Mouse (Mus musculus): ENCODE measurements at regions not wholly inside any gene's neighbourhood (a gene's known extent, or its start where the extent isn't known, plus 50 kb on each side); places are given as distances from the start of the nearest gene placed in this dataset.

DNA sequence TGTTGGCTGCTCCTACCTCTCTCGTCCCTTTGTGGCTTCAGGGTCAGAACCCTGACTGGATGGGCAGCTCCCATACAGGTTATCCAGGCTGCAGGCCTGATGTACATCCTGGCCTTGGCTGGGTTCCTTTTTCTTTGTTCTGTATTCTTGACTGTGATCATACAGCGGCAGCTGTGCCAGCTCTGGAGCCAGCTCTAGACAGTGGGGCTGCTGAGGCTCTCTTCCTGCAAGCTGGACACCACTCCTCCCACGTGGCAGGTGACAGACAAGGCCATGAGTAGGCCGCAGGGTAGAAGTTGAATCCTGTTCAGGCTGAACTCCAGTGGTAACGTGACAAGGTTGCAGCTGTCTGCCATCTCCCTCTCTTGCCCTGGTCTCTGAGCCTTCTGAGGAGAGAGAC, 71.6 kb upstream of the Nkd1 start:
- no peak for TF ChIP-seq GATA1 (IDR thresholded peaks at IDR 0.05; ENCODE audit: borderline replicate concordance, low read length)
- TF ChIP-seq FLI1 (IDR thresholded peaks at IDR 0.05; ENCODE audit: low read length) = no peak
- peaks cover 79% of the 10 kb centered on the region for H3K27me3 ChIP-seq (replicated peaks)
- no peaks in the 10 kb centered on the region for H3K36me3 ChIP-seq (replicated peaks; ENCODE audit: low read length)
- no peaks in the 10 kb centered on the region for H3K9me3 ChIP-seq
- H3K4me1 ChIP-seq = peaks cover 15% of the 10 kb centered on the region
- H3K4me3 ChIP-seq (replicated peaks) = no peak overlapping the region

DNA sequence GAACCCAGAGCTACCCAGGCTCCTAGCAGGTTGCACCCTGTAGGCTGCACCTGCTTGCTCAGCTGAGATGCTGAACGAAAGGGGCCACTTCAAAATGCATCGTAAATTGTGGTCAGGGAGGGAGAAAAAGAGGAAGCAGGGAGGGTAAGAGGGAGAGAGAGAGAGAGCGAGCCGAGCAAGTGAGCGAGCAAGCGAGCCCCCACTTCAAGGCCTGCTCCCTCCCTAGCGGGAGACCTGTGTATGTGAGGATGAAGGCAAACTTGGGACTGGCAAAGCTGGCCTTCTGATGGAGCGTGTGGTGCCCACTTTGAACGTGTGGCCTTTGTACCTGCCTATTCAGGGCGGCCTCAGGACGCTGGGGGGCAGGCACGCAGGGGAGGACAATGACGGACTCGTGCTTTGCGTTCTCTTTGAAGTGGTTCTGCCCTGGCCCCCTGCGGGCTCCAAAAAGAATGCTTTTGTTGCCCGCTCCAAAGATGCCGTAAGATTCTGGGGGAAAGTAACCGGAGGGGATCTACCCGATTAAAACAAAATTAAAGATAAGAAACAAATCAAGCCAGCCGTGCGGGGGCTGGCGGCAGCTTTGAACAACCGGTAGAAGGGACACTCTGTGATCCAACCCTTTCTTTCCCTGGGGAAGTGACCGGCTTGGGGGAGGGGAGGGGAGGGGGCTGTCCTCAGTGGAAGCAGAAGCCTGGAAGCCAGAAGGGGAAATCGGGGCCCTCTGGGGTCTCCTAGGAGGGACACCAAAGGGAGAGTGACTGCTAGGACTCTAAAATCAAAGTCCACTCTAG, 70.1 kb upstream of the Nkd1 start:
- no peak overlapping the region for H3K4me3 ChIP-seq (replicated peaks)
- H3K4me1 ChIP-seq = peaks cover 25% of the 10 kb centered on the region
- TF ChIP-seq GATA1 (IDR thresholded peaks at IDR 0.05; ENCODE audit: borderline replicate concordance, low read length) = no peak
- TF ChIP-seq FLI1 (IDR thresholded peaks at IDR 0.05; ENCODE audit: low read length) = no peak
- no peaks in the 10 kb centered on the region for H3K36me3 ChIP-seq (replicated peaks; ENCODE audit: low read length)
- peaks cover 89% of the 10 kb centered on the region for H3K27me3 ChIP-seq (replicated peaks)
- peaks cover 2% of the 10 kb centered on the region for H3K9me3 ChIP-seq

DNA sequence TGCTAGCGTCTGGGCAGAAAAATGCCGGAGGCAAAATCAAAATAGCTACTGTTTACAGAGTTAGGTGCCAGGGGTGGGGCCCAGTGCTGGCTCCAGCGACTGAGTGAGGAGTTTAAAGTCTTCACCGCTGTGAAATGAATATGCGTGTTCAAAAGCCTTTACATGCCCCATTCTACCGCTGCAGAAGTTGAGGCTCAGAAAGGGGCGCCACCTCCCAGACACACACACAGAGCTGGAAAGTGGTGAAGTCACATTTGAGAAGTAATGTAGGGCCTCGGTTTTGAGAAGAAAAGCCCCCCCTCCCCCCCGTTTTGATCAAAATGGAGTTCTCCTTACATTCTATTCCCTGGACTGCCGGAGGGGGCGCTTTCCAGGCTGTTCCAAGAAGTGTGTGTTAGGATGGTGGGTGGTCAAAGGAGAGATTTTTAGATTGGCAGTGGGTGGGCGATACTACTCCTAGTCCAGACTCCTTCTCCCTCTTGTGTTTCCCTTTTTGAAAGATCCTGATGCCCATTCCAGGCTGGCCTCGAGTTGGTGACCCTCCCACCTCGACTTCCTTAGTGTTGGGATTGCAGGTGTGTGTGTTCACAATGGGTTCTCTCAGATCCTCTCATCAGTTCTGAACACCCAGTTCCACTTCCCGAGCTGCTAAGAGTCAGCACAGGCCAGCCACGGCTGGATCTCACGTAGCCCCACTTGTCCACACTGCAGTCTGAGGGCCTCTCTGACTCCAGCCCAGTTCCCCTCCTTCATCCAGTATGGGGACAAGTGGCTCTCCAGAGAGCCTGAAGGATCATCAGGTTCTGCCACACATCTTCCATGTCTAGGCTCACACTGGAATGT, 69.3 kb upstream of the Nkd1 start:
- no peak for TF ChIP-seq FLI1 (IDR thresholded peaks at IDR 0.05; ENCODE audit: low read length)
- no peak for TF ChIP-seq GATA1 (IDR thresholded peaks at IDR 0.05; ENCODE audit: borderline replicate concordance, low read length)
- no peak overlapping the region for H3K4me3 ChIP-seq (replicated peaks)
- peaks cover 90% of the 10 kb centered on the region for H3K27me3 ChIP-seq (replicated peaks)
- peaks cover 25% of the 10 kb centered on the region for H3K4me1 ChIP-seq
- no peaks in the 10 kb centered on the region for H3K36me3 ChIP-seq (replicated peaks; ENCODE audit: low read length)
- H3K9me3 ChIP-seq = peaks cover 7% of the 10 kb centered on the region

GRCm38 (mm10) chr8:88452501-88452847, 68.7 kb upstream of the Nkd1 start:
- H3K27me3 ChIP-seq (replicated peaks) = peaks cover 88% of the 10 kb centered on the region
- no peaks in the 10 kb centered on the region for H3K36me3 ChIP-seq (replicated peaks; ENCODE audit: low read length)
- no peak overlapping the region for H3K4me3 ChIP-seq (replicated peaks)
- H3K9me3 ChIP-seq = peaks cover 10% of the 10 kb centered on the region
- TF ChIP-seq GATA1 (IDR thresholded peaks at IDR 0.05; ENCODE audit: borderline replicate concordance, low read length) (no peak), FLI1 (IDR thresholded peaks at IDR 0.05; ENCODE audit: low read length) (no peak)
- peaks cover 25% of the 10 kb centered on the region for H3K4me1 ChIP-seq

DNA sequence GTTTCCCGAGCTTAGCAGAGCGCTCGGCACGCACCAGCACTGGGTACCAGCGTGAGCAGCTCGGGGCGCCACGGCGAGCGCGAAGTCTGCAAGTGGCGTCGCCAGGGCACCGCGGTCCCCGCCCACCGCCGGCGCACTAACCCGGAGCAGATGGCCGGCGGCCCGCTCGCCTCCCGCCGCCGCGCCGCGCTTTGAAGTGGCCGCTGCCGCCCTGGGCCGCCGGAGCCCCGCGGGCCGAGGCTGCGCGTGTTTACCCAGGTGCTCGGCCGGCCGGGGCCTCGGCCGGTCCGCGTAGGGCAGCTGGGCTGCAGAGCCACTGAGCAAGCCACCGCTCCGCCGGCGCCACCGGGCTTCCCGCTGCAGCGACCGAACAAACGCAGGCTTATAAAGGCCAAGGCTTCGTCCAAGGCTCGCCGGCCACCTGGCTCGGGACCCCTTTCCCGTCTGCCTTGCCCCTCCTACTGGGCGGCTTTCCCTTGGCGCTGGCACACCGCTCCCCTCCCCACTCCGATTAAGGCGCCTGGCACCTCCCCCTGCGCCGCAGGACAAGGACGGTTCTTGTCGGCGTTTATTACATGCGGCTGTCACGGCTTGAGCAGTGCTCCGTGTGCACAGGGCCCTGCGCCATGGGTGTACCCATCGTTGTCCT, 67.0 kb upstream of the Nkd1 start:
- Histone ChIP-seq H3K9me3 (peaks cover 22% of the 10 kb centered on the region), H3K27me3 (replicated peaks) (peaks cover 88% of the 10 kb centered on the region), H3K4me3 (replicated peaks) (peak overlapping the region; percentile 86), H3K4me1 (peaks cover 25% of the 10 kb centered on the region), H3K36me3 (replicated peaks; ENCODE audit: low read length) (no peaks in the 10 kb centered on the region)
- TF ChIP-seq GATA1 (IDR thresholded peaks at IDR 0.05; ENCODE audit: borderline replicate concordance, low read length) = no peak
- TF ChIP-seq FLI1 (IDR thresholded peaks at IDR 0.05; ENCODE audit: low read length) = no peak

- Histone ChIP-seq H3K4me3 (replicated peaks) (peak overlapping the region; percentile 67), H3K4me1 (peaks cover 25% of the 10 kb centered on the region), H3K9me3 (peaks cover 30% of the 10 kb centered on the region), H3K27me3 (replicated peaks) (peaks cover 81% of the 10 kb centered on the region), H3K36me3 (replicated peaks; ENCODE audit: low read length) (no peaks in the 10 kb centered on the region)
- TF ChIP-seq GATA1 (IDR thresholded peaks at IDR 0.05; ENCODE audit: borderline replicate concordance, low read length) = no peak
- no peak for TF ChIP-seq FLI1 (IDR thresholded peaks at IDR 0.05; ENCODE audit: low read length)
These were observed 66.2 kb upstream of the Nkd1 start for GRCm38 (mm10) chr8:88454906-88455305.

- TF ChIP-seq FLI1 (IDR thresholded peaks at IDR 0.05; ENCODE audit: low read length) (no peak), GATA1 (IDR thresholded peaks at IDR 0.05; ENCODE audit: borderline replicate concordance, low read length) (no peak)
- Histone ChIP-seq H3K9me3 (peaks cover 36% of the 10 kb centered on the region), H3K36me3 (replicated peaks; ENCODE audit: low read length) (no peaks in the 10 kb centered on the region), H3K4me3 (replicated peaks) (peak overlapping the region; percentile 67), H3K27me3 (replicated peaks) (peaks cover 75% of the 10 kb centered on the region), H3K4me1 (peaks cover 25% of the 10 kb centered on the region)
These were observed 65.6 kb upstream of the Nkd1 start for GRCm38 (mm10) chr8:88455434-88456020.

GRCm38 (mm10) chr8:88459197-88459596, 62.0 kb upstream of the Nkd1 start:
- H3K4me3 ChIP-seq (replicated peaks) = no peak overlapping the region
- peaks cover 14% of the 10 kb centered on the region for H3K4me1 ChIP-seq
- TF ChIP-seq GATA1 (IDR thresholded peaks at IDR 0.05; ENCODE audit: borderline replicate concordance, low read length) (no peak), FLI1 (IDR thresholded peaks at IDR 0.05; ENCODE audit: low read length) (no peak)
- H3K36me3 ChIP-seq (replicated peaks; ENCODE audit: low read length) = no peaks in the 10 kb centered on the region
- peaks cover 49% of the 10 kb centered on the region for H3K27me3 ChIP-seq (replicated peaks)
- peaks cover 42% of the 10 kb centered on the region for H3K9me3 ChIP-seq

GRCm38 (mm10) chr8:88467756-88468155, 53.4 kb upstream of the Nkd1 start:
- no peaks in the 10 kb centered on the region for H3K36me3 ChIP-seq (replicated peaks; ENCODE audit: low read length)
- H3K27me3 ChIP-seq (replicated peaks) = peaks cover 35% of the 10 kb centered on the region
- H3K4me1 ChIP-seq = no peaks in the 10 kb centered on the region; the same call in 1 of the 2 replicates
- H3K4me3 ChIP-seq (replicated peaks) = no peak overlapping the region
- TF ChIP-seq GATA1 (IDR thresholded peaks at IDR 0.05; ENCODE audit: borderline replicate concordance, low read length) = no peak
- no peak for TF ChIP-seq FLI1 (IDR thresholded peaks at IDR 0.05; ENCODE audit: low read length)
- H3K9me3 ChIP-seq = 0 out of 2 replicates have a peak, but pooled peaks cover 5% of the 10 kb centered on the region
